In the genomic region with DNA sequence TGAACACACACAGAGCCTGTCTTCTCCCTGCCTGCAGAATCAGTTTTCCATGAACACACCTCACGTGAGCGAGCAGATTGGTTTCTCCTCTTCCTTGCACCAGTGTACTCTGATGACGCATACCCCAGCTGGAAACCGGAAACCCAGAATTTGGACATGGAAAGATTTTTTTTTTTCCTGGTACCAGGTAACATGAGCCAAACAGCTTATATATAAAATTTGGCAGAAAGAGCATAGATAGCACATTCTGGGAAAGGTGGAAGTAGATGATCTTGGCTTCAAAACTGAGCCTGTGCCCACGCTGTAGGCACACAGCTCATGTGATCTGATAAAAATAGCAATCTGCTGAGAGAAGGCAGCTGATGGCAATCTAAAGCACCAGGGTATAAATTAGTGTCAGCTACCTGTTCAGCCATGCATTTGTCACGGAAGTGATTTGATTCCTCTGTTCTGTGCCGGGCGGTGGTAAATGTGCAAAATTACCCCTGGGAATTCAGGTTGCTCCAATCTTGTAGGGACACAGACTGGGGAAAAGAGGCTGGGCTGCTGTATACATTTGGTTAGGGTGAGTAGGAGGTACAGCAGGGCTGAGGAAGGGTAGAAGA, we compare ENCODE assay signal across 10 mouse cellular contexts. TPM values are rescaled to one million over a fixed set of nuclear protein-coding genes. Genes with fewer than 3 reads are reported as not detected.
DNase-seq lines count a peak whose midpoint lies in the region; ATAC-seq and TF ChIP-seq lines count a peak whose summit lies in the region.
"Had no signal": no experiment of that assay in that cellular context is flagged by ENCODE, and none has a peak within 500 bp of the region (broad histone marks: within the 10 kb centered on the region; RNA-seq: fewer than 3 reads in every experiment).

No protein-coding gene starts in this region.

- no peak overlapping the region; the same call in none of the 2 replicates for H3K27ac ChIP-seq in hindbrain, embryonic 12.5 days
- no peak overlapping the region for H3K27ac ChIP-seq in hindbrain, embryonic 10.5 days
- peak overlapping the region; percentile 39; the same call in 1 of the 2 replicates for H3K27ac ChIP-seq in cortical plate, adult 2 months (ENCODE audit: insufficient read depth, low read length)
- H3K27ac ChIP-seq in liver, embryonic 11.5 days (ENCODE audit: low read depth, low read length) = no peak overlapping the region
- H3K27ac ChIP-seq: liver, embryonic 13.5 days had no signal

- H3K4me1 ChIP-seq in hindbrain, embryonic 12.5 days = peaks cover 2% of the 10 kb centered on the region; the same call in 1 of the 2 replicates
- no peaks in the 10 kb centered on the region for H3K4me1 ChIP-seq in hindbrain, embryonic 10.5 days (replicated peaks)
- H3K4me1 ChIP-seq in cortical plate, adult 2 months (ENCODE audit: control insufficient read depth, insufficient read depth, low read length) = peaks cover 7% of the 10 kb centered on the region
- no peaks in the 10 kb centered on the region for H3K4me1 ChIP-seq in liver, embryonic 11.5 days (replicated peaks; ENCODE audit: control insufficient read depth, insufficient read depth, low read length)
- H3K4me1 ChIP-seq: liver, embryonic 13.5 days had no signal

- peak; percentile 58; the same call in 1 of the 2 replicates for ATAC-seq in hindbrain, embryonic 12.5 days (ENCODE audit: low FRiP score)
- ATAC-seq in liver, embryonic 11.5 days (replicated peaks; ENCODE audit: low FRiP score) = no peak

- no peak overlapping the region for H3K4me3 ChIP-seq in hindbrain, embryonic 12.5 days
- no peak overlapping the region for H3K4me3 ChIP-seq in hindbrain, embryonic 10.5 days
- no peak overlapping the region for H3K4me3 ChIP-seq in cortical plate, adult 2 months (ENCODE audit: insufficient read depth, low read length)
- H3K4me3 ChIP-seq in liver, embryonic 11.5 days (ENCODE audit: low read depth, low read length) = no peak overlapping the region
- H3K4me3 ChIP-seq: liver, embryonic 13.5 days had no signal

- no peak for DNase-seq in hindbrain, embryonic 10.5 days (ENCODE audit: low spot score)
- DNase-seq in brain, adult 2 months (ENCODE audit: low read depth, low spot score) = peak; percentile 92
- DNase-seq in layer of hippocampus, postnatal 14 days (ENCODE audit: low spot score in 2 of 2) = peak; percentile 16 to 23
- DNase-seq in B cell, adult 2 months = no peak
- DNase-seq in testis, postnatal 14 days (ENCODE audit: low spot score) = no peak
- DNase-seq in liver, embryonic 11.5 days (ENCODE audit: low spot score) = no peak
- DNase-seq: adrenal gland, adult 2 months; liver, embryonic 13.5 days had no signal

- no peak for TF ChIP-seq CTCF in cortical plate, adult 2 months (IDR thresholded peaks at IDR 0.05; ENCODE audit: extremely low read depth, insufficient read depth, low read length)

- H3K36me3 ChIP-seq in hindbrain, embryonic 12.5 days = no peaks in the 10 kb centered on the region
- no peaks in the 10 kb centered on the region for H3K36me3 ChIP-seq in hindbrain, embryonic 10.5 days
- no peaks in the 10 kb centered on the region for H3K36me3 ChIP-seq in liver, embryonic 11.5 days (ENCODE audit: control insufficient read depth, insufficient read depth, low read length)
- H3K36me3 ChIP-seq: liver, embryonic 13.5 days had no signal

- H3K9me3 ChIP-seq in hindbrain, embryonic 12.5 days (replicated peaks) = peaks cover 7% of the 10 kb centered on the region
- peaks cover 10% of the 10 kb centered on the region; the same call in 1 of the 2 replicates for H3K9me3 ChIP-seq in hindbrain, embryonic 10.5 days
- no peaks in the 10 kb centered on the region for H3K9me3 ChIP-seq in liver, embryonic 11.5 days (ENCODE audit: control insufficient read depth, low read length)
- H3K9me3 ChIP-seq: liver, embryonic 13.5 days had no signal

- 67% methylated on average over 8 of the region's 8 CpGs for WGBS in hindbrain, embryonic 12.5 days
- 83% methylated on average over 8 of the region's 8 CpGs for WGBS in hindbrain, embryonic 10.5 days
- 87% methylated on average over 8 of the region's 8 CpGs for WGBS in liver, embryonic 11.5 days

- H3K4me2 ChIP-seq in hindbrain, embryonic 12.5 days (replicated peaks) = no peak overlapping the region
- H3K4me2 ChIP-seq in liver, embryonic 11.5 days = no peak overlapping the region
- H3K4me2 ChIP-seq: liver, embryonic 13.5 days had no signal

- no peaks in the 10 kb centered on the region for H3K27me3 ChIP-seq in hindbrain, embryonic 12.5 days
- H3K27me3 ChIP-seq in hindbrain, embryonic 10.5 days (ENCODE audit: insufficient read depth, poor library complexity, severe bottlenecking) = no peaks in the 10 kb centered on the region
- no peaks in the 10 kb centered on the region for H3K27me3 ChIP-seq in liver, embryonic 11.5 days (replicated peaks; ENCODE audit: control insufficient read depth, insufficient read depth, low read length)
- H3K27me3 ChIP-seq: liver, embryonic 13.5 days had no signal

- no peak for TF ChIP-seq POLR2A in cortical plate, adult 2 months (IDR thresholded peaks at IDR 0.05; ENCODE audit: extremely low read depth, insufficient read depth, low read length)

- H3K9ac ChIP-seq in hindbrain, embryonic 12.5 days = no peak overlapping the region
- H3K9ac ChIP-seq in liver, embryonic 11.5 days (ENCODE audit: low read depth, low read length) = no peak overlapping the region
- H3K9ac ChIP-seq: liver, embryonic 13.5 days had no signal

RNA-seq across cellular contexts. Expression of gene Slc34a2, which starts 35.2 kb away (rescaled TPM):
- 0.06 TPM in 1 of 2 replicates, not detected in the other for polyA plus RNA-seq in hindbrain, embryonic 12.5 days (2016; fragmentation: Nextera tagmentation; extraction: Ambion mirVana)
- 0.05 TPM in 1 of 2 replicates, not detected in the other for polyA plus RNA-seq in hindbrain, embryonic 10.5 days (2016; fragmentation: Nextera tagmentation; extraction: Ambion mirVana)
- 0.02 TPM in 1 of 2 replicates, not detected in the other for polyA plus RNA-seq in cortical plate, adult 2 months (2012; rRNA removed)
- under 1 TPM in 1 of 2 experiments, not detected in 1; 0.07 TPM for total RNA-seq in layer of hippocampus, postnatal 14 days (2021)
- 0.19 TPM in 1 of 2 replicates, not detected in the other for polyA plus RNA-seq in liver, embryonic 11.5 days (2014; fragmentation: Nextera tagmentation; extraction: Ambion mirVana)
- polyA plus RNA-seq: adrenal gland, adult 2 months had no signal

Comparison
In these comparisons a context has a peak if more than half of its experiments do, and no peak if none do; other contexts are left out.
1. DNase-seq: peak in brain, adult 2 months (single experiment) and layer of hippocampus, postnatal 14 days (2 of 2); none in hindbrain, embryonic 10.5 days (single experiment), B cell, adult 2 months (0 of 2), testis, postnatal 14 days (single experiment) and liver, embryonic 11.5 days (single experiment).